Mouse (Mus musculus): Measurements from ENCODE around the gene Pbx1. TPM values are rescaled to one million over a fixed set of nuclear protein-coding genes. Genes with fewer than 3 reads are reported as not detected.

Gene Pbx1
- total and polyA plus RNA-seq, 2 experiments from 2014 or later: 17.1 to 31.3 TPM

DNA sequence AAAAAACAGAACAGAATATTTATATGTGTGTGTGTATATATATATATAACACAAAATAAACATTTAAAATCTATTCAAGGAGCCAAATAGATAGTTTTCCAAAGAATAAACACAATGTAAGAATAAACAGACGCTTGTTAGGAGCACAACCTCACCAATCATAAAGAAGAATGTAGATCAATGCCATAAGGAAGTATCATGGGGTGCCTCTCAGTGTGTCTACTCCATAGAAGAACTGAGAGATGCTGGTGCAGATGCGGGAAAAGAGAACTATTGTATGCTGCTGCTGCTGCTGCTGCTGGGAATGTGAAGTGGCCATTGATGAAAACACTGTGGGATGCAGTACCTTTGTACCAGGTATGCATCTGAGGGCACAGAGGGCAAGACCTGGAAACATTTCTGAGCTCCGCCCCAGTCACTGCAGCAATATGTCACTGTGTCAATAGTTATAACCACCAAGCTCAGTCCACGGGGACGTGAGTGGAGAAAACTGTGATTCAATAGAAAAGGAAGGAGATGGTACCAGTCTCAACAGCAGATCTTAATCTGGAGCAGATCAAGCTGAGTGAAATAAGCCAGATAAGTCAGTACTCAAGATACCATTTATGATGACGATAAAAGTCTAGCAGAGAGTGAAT, 361.7 kb downstream of the Pbx1 start:
- Histone ChIP-seq H3K4me2 (ENCODE audit: low read depth, low read length) (no peak overlapping the region), H3K4me3 (ENCODE audit: low read depth, low read length) (no peak overlapping the region), H3K27me3 (ENCODE audit: control insufficient read depth, insufficient read depth, low read length) (no peaks in the 10 kb centered on the region), H3K9ac (replicated peaks; ENCODE audit: low read depth, low read length) (no peak overlapping the region), H3K36me3 (replicated peaks; ENCODE audit: control insufficient read depth, insufficient read depth, low read length) (no peaks in the 10 kb centered on the region), H3K27ac (ENCODE audit: low read depth) (no peak overlapping the region), H3K4me1 (ENCODE audit: control insufficient read depth, insufficient read depth) (no peaks in the 10 kb centered on the region), H3K9me3 (replicated peaks; ENCODE audit: control insufficient read depth, low read length) (no peaks in the 10 kb centered on the region)
- no peak for TF ChIP-seq EP300 (IDR thresholded peaks at IDR 0.05; ENCODE audit: low read depth)
- WGBS: 78% methylated on average over 6 of the region's 6 CpGs
- ATAC-seq (ENCODE audit: insufficient read depth, low read depth): no peak
- no peak for DNase-seq (ENCODE audit: low spot score)

DNA sequence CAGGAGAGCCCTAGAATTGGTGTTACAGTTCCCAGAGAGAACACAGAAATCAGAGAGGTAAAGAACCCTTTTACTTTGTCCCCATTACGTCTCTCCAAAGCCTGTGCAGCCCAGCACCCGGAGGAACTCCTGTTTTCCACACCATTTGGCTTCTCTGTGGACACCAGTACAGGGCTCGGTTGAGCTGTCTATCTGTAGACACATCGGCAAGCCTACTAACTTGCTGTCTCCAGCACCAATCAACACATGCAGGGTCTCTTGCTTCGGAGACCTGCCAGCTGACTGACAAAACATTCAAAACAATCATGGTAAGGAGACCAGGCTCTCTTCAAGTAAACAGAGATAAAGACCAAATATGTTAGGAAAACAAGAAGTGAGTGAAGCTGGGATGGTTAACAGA, 362.3 kb downstream of the Pbx1 start:
- DNase-seq (ENCODE audit: low spot score): no peak
- Histone ChIP-seq H3K27me3 (ENCODE audit: control insufficient read depth, insufficient read depth, low read length) (no peaks in the 10 kb centered on the region), H3K9ac (replicated peaks; ENCODE audit: low read depth, low read length) (no peak overlapping the region), H3K4me2 (ENCODE audit: low read depth, low read length) (no peak overlapping the region), H3K4me1 (ENCODE audit: control insufficient read depth, insufficient read depth) (no peaks in the 10 kb centered on the region), H3K4me3 (ENCODE audit: low read depth, low read length) (no peak overlapping the region), H3K27ac (ENCODE audit: low read depth) (no peak overlapping the region), H3K36me3 (replicated peaks; ENCODE audit: control insufficient read depth, insufficient read depth, low read length) (no peaks in the 10 kb centered on the region), H3K9me3 (replicated peaks; ENCODE audit: control insufficient read depth, low read length) (no peaks in the 10 kb centered on the region)
- no peak for TF ChIP-seq CTCF (IDR thresholded peaks at IDR 0.05; ENCODE audit: low read depth)
- TF ChIP-seq EP300 (IDR thresholded peaks at IDR 0.05; ENCODE audit: low read depth): no peak
- ATAC-seq (ENCODE audit: insufficient read depth, low read depth): no peak
- WGBS: 26% methylated on average over 5 of the region's 5 CpGs
